Mouse (Mus musculus) CD4-positive helper T cell, adult 2 months (primary cell): ENCODE data around the gene Msh3.
"Not testable (repeated sequence)": the region's sequence is repeated elsewhere in the genome, so short reads cannot be mapped to it uniquely, and the experiment has no call there.

ENCODE experiments used
- DNase-seq: peaks from one replicate; pipeline ENCODE4 v3.0.0-alpha.2; 2012; ENCODE audit warnings: low read depth, missing footprints, low spot score

Gene Msh3

GRCm38 (mm10) chr13:92354456-92355271 is at the start of gene Msh3, which contains the start of gene Dhfr:
TSS of gene Msh3 (minus strand) at chr13:92355003.
TSS of gene Dhfr (plus strand) at chr13:92354726.
- peak; percentile 99 for DNase-seq

GRCm38 (mm10) chr13:92403496-92403895 is 48.7 kb upstream of the Msh3 start:
- no peak for DNase-seq

- DNase-seq: no peak
Measured at GRCm38 (mm10) chr13:92402063-92402462, 47.3 kb upstream of the Msh3 start.

GRCm38 (mm10) chr13:92398491-92399384 is 43.9 kb upstream of the Msh3 start:
- DNase-seq: no peak

GRCm38 (mm10) chr13:92393047-92393661 is 38.4 kb upstream of the Msh3 start:
- DNase-seq: no peak

- DNase-seq: no peak
Measured at GRCm38 (mm10) chr13:92387367-92387766, 32.6 kb upstream of the Msh3 start.

GRCm38 (mm10) chr13:92371466-92371865 is 16.7 kb upstream of the Msh3 start:
- DNase-seq: not testable (repeated sequence)

GRCm38 (mm10) chr13:92370811-92371210 is 16.0 kb upstream of the Msh3 start:
- DNase-seq: no peak

- no peak for DNase-seq
Measured at GRCm38 (mm10) chr13:92365312-92365711, 10.5 kb upstream of the Msh3 start.

GRCm38 (mm10) chr13:92361609-92362008 is 6.8 kb upstream of the Msh3 start:
- no peak for DNase-seq

GRCm38 (mm10) chr13:92357644-92358043 is 2.8 kb upstream of the Msh3 start:
- DNase-seq: peak; percentile 26

GRCm38 (mm10) chr13:92356376-92356775 is 1.6 kb upstream of the Msh3 start:
- DNase-seq: no peak

- no peak for DNase-seq
Measured at GRCm38 (mm10) chr13:92355272-92355643, 455 bp upstream of the Msh3 start.

- peak; percentile 79 for DNase-seq
Measured at GRCm38 (mm10) chr13:92353956-92354355, 847 bp downstream of the Msh3 start.

- no peak for DNase-seq
Measured at GRCm38 (mm10) chr13:92351100-92351499, 3.7 kb downstream of the Msh3 start.

- no peak for DNase-seq
Measured at GRCm38 (mm10) chr13:92346338-92346737, 8.5 kb downstream of the Msh3 start.

- DNase-seq: no peak
Measured at GRCm38 (mm10) chr13:92344033-92344432, 10.8 kb downstream of the Msh3 start.

- no peak for DNase-seq
Measured at GRCm38 (mm10) chr13:92339787-92340186, 15.0 kb downstream of the Msh3 start.

GRCm38 (mm10) chr13:92337773-92338462 is 16.9 kb downstream of the Msh3 start:
- no peak for DNase-seq

GRCm38 (mm10) chr13:92336857-92337256 is 17.9 kb downstream of the Msh3 start:
- DNase-seq: peak; percentile 34

GRCm38 (mm10) chr13:92332103-92332879 is 22.5 kb downstream of the Msh3 start:
- peak; percentile 31 for DNase-seq
